Mouse (Mus musculus) heart, embryonic 11.5 days (tissue): ENCODE data around the gene Rnase13. TPM values are rescaled to one million over a fixed set of nuclear protein-coding genes. Genes with fewer than 3 reads are reported as not detected.

ENCODE experiments used
- ATAC-seq: fragments of 200-750 bp; cut with Nextera tagmentation; replicated peaks from 2 replicates; pipeline ENCODE4 v1.8.0; 2017; ENCODE audit warnings: moderate library complexity; ENCODE audit not compliant: insufficient number of reproducible peaks, low FRiP score, low TSS enrichment
- H3K27ac ChIP-seq: fragments of 300-500 bp; sonication (generic); 2 replicates; pipeline ENCODE4 v1.5.1; 2014; ENCODE audit warnings: mild to moderate bottlenecking, low read depth, low read length
- H3K27me3 ChIP-seq: fragments of 300-500 bp; sonication (generic); 2 replicates; pipeline ENCODE4 v1.6.1; 2014; ENCODE audit warnings: mild to moderate bottlenecking, low read length, mixed read lengths; ENCODE audit not compliant: control insufficient read depth, insufficient read depth
- H3K36me3 ChIP-seq: fragments of 300-500 bp; sonication (generic); 2 replicates; pipeline ENCODE4 v1.6.1; 2014; ENCODE audit warnings: mild to moderate bottlenecking, low read length, moderate library complexity, mixed read lengths; ENCODE audit not compliant: control insufficient read depth, insufficient read depth
- H3K4me1 ChIP-seq: fragments of 300-500 bp; sonication (generic); 2 replicates; pipeline ENCODE4 v1.6.1; 2014; ENCODE audit warnings: low read length; ENCODE audit not compliant: control insufficient read depth, insufficient read depth
- H3K4me2 ChIP-seq: fragments of 300-500 bp; sonication (generic); 2 replicates; pipeline ENCODE4 v1.6.1; 2014; ENCODE audit warnings: mild to moderate bottlenecking, moderate library complexity
- H3K4me3 ChIP-seq: fragments of 300-500 bp; sonication (generic); 2 replicates; pipeline ENCODE4 v1.5.1; 2014; ENCODE audit warnings: low read depth, low read length
- H3K9ac ChIP-seq: fragments of 300-500 bp; sonication (generic); 2 replicates; pipeline ENCODE4 v1.6.1; 2014; ENCODE audit warnings: mild to moderate bottlenecking, low read depth, low read length, moderate library complexity
- H3K9me3 ChIP-seq: fragments of 300-500 bp; sonication (generic); replicated peaks from 2 replicates; pipeline ENCODE4 v1.6.1; 2016; ENCODE audit warnings: low read length; ENCODE audit not compliant: control insufficient read depth
- WGBS: fragments of 180-500 bp; shearing (Covaris S2); extraction: QIAGEN DNeasy Blood & Tissue Kit; methylation state at CpG from one replicate; pipeline ENCODE4 v1.1.7; 2014; ENCODE audit not compliant: insufficient replicate concordance; 5-methylcytosine and 5-hydroxymethylcytosine counted together
- polyA plus RNA-seq: library from polyadenylated mRNA; unstranded; fragments of >200 nt; fragmentation: Nextera tagmentation; extraction: Ambion mirVana; gene quantifications from 2 replicates; pipeline ENCODE4 v1.2.1, GENCODE M21; 2014

The Rnase13 gene
- polyA plus RNA-seq, 1 experiment from 2014 or later: not detected

DNA sequence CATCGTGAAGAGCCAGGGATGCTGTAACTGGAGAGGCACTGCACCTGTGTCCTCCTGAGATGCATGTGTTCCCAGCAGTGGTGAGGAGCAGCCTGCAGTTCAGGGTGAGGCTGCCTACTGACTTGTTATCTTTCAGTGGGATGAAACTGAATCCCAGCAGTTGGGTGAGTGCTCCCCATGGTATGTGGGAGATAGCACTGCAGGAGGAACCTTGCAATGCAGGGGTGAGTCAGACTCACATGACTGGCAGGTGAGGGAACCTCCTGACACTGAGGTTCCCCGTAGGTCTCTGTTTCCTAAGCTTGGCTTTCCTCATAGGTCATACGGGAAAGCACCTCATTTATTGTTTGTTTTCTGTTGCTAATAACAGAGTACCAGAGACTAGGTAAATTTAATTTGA, 45.1 kb downstream of the Rnase13 start:
- Histone ChIP-seq H3K27me3 (no peaks in the 10 kb centered on the region), H3K4me3 (no peak overlapping the region), H3K27ac (no peak overlapping the region), H3K4me1 (no peaks in the 10 kb centered on the region), H3K9ac (no peak overlapping the region), H3K9me3 (no peaks in the 10 kb centered on the region), H3K4me2 (no peak overlapping the region), H3K36me3 (no peaks in the 10 kb centered on the region)
- 70% methylated on average over 3 of the region's 3 CpGs for WGBS
- no peak for ATAC-seq

DNA sequence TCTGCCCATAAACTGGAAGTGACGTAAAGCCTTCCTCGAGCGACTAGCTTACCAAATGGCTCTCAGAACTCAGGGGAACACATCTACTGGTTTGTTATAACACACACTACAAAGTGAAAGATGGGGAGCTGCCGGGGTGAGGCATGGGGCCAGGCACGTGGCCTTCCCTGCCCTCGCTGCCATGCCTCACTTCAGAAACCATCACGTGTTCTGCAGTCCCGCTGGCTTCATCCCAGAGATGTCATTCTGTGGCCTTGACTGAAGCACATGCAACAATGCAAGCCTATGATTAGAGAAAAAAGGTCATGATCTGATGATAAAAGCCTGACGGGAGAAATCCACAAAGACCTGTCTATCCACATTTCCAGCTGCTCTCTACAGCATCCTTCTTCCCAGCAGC, 50.8 kb downstream of the Rnase13 start:
- H3K4me2 ChIP-seq: no peak overlapping the region
- H3K27me3 ChIP-seq: no peaks in the 10 kb centered on the region
- no peak overlapping the region for H3K27ac ChIP-seq
- WGBS: 74% methylated on average over 9 of the region's 9 CpGs
- H3K4me1 ChIP-seq: no peaks in the 10 kb centered on the region
- no peak overlapping the region for H3K4me3 ChIP-seq
- no peaks in the 10 kb centered on the region for H3K9me3 ChIP-seq
- no peak for ATAC-seq
- H3K9ac ChIP-seq: no peak overlapping the region
- no peaks in the 10 kb centered on the region for H3K36me3 ChIP-seq

Other genes starting within 250 kb of the Rnase13 start
- not detected in 2 replicates for gene Gm17079, start 227.3 kb downstream of the Rnase13 start, polyA plus RNA-seq
- not detected in 2 replicates for gene Gm5800, start 205.6 kb downstream of the Rnase13 start, polyA plus RNA-seq
- not detected in 2 replicates for gene Ang4, start 149.2 kb downstream of the Rnase13 start, polyA plus RNA-seq
- gene AY358078, start 122.7 kb downstream of the Rnase13 start, polyA plus RNA-seq: not detected in 2 replicates
- not detected in 2 replicates for gene Ear6, start 69.1 kb downstream of the Rnase13 start, polyA plus RNA-seq
- 41.9 and 46.9 TPM in 2 replicates for gene Mettl17, start 37.9 kb downstream of the Rnase13 start, polyA plus RNA-seq
- gene Slc39a2, start 29.9 kb downstream of the Rnase13 start, polyA plus RNA-seq: 0.17 and 0.31 TPM in 2 replicates
- gene Ndrg2, start 8.6 kb downstream of the Rnase13 start, polyA plus RNA-seq: 115 and 145 TPM in 2 replicates
- not detected in 2 replicates for gene Tppp2, start 4.3 kb downstream of the Rnase13 start, polyA plus RNA-seq
- 57.5 and 58.3 TPM in 2 replicates for gene Arhgef40, start 61.9 kb upstream of the Rnase13 start, polyA plus RNA-seq
- 0.48 and 1.0 TPM in 2 replicates for gene Tmem253, start 92.9 kb upstream of the Rnase13 start, polyA plus RNA-seq
- 22.0 and 22.8 TPM in 2 replicates for gene Zfp219, start 98.0 kb upstream of the Rnase13 start, polyA plus RNA-seq
- not detected in 2 replicates for gene Olfr221, start 119.7 kb upstream of the Rnase13 start, polyA plus RNA-seq
- 456 and 484 TPM in 2 replicates for gene Hnrnpc, start 181.3 kb upstream of the Rnase13 start, polyA plus RNA-seq
- 46.5 and 49.7 TPM in 2 replicates for gene Rpgrip1, start 187.9 kb upstream of the Rnase13 start, polyA plus RNA-seq